Mouse (Mus musculus) ovary, postnatal 14 days (tissue): Measurements from ENCODE around the gene Skint3.
"Not testable (repeated sequence)": the region's sequence is repeated elsewhere in the genome, so short reads cannot be mapped to it uniquely, and the experiment has no call there.

Source experiments
- DNase-seq: peaks from one replicate; pipeline ENCODE4 v3.0.0; 2022; ENCODE audit warnings: low spot score

Skint3 gene

GRCm38 (mm10) chr4:112231945-112232344, at the start of gene Skint3:
TSS of gene Skint3 (plus strand) at chr4:112232245.
- no peak for DNase-seq

- no peak for DNase-seq
These were observed 11.4 kb downstream of the Skint3 start for GRCm38 (mm10) chr4:112243416-112243815.

- no peak for DNase-seq
These were observed 11.9 kb downstream of the Skint3 start for GRCm38 (mm10) chr4:112243951-112244350.

- no peak for DNase-seq
These were observed 24.0 kb downstream of the Skint3 start for GRCm38 (mm10) chr4:112256022-112256421.

- no peak for DNase-seq
These were observed 55.3 kb downstream of the Skint3 start for GRCm38 (mm10) chr4:112287178-112287974.

- DNase-seq, result no peak
These were observed 56.4 kb downstream of the Skint3 start for GRCm38 (mm10) chr4:112288396-112288795.

- no peak for DNase-seq
These were observed 70.3 kb downstream of the Skint3 start for GRCm38 (mm10) chr4:112302305-112302704.

- DNase-seq, result no peak
These were observed 70.9 kb downstream of the Skint3 start for GRCm38 (mm10) chr4:112302855-112303509.

- not testable (repeated sequence) for DNase-seq
These were observed 117.1 kb downstream of the Skint3 start for GRCm38 (mm10) chr4:112349111-112349510.
